Mouse (Mus musculus) cerebellum, postnatal 14 days (tissue): ENCODE measurements around the gene Txlna.

Source experiments
- DNase-seq, 2 experiments: peaks; one replicate each; pipeline ENCODE4 v3.0.0; 2021; ENCODE audit warnings: mixed read lengths in 2 of 2

The Txlna gene

GRCm38 (mm10) chr4:129624281-129625028, 16.4 kb downstream of the Txlna start:
- DNase-seq, result peak; percentile 89 to 90

- peak; percentile 58 to 70 for DNase-seq
Observed at GRCm38 (mm10) chr4:129623681-129624091, 17.2 kb downstream of the Txlna start, which contains the start of gene Ccdc28b. Ccdc28b (minus strand) TSS chr4:129623947.

DNA sequence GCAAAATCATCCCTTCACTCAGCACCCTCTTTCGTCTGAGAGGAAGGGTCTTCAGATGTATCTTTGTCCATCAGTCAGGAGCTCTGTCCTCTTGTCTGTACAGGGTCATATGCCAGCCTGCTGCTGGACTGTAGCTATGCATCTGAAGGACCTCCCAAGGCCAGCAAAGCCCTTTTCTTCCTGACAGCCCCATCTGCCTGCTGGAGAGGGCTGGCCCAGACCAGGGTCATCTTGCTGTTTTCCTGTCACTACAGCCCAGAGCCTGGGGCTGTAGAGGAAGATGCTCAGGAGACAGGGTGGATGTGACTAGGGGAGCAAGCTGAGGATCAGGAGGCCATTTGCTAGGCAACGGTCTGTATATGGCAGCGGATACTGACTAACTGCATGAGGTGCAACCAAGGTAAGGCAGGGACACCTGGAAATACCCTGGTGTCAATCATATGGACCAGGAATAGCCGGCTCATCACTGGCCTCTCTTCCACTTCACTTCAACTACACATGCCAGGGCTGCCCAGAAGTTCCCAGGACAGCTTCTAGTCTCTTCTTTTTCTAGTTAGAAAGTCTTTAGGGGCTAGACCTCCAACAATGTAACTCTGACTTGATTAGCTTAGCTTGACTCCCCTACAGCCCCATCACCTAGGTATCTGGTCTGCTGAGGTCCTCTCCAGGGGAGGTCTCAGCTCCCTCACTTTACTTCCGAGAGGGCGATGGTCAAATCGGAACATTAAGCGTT, 17.9 kb downstream of the Txlna start:
- peak; percentile 50 to 58 for DNase-seq

DNA sequence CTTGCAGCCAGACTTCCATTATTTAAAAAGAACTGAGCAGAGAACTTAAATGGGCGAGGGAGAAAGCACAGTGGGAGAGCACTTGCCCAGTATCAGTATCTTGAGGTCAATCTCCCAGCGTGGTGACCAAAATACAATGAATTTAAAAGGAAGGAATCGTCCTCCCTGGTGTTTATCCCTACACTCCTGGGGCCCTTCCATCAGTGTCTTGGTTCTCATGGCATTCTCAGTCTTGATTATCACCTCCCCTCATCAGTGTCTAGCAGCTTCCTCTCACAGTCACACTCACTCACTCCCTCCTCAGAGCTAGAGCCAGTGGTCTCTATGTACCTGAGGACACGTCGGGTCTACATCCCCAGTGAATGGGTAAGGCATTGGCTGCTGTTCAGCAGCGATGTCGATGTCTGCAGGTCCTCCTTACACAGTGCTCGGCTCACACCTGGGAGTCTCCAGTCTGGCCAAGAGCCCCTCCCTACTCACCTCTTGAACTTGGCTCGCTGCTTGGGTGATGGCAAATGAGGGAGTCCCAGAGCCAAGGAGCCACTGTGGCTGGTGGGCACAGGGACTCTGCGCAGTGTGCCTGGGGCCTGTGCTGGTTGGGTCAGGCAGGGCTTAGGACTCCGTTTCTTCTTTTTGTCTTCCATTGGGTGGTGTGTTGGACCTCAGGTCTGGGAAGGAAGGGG, 18.6 kb downstream of the Txlna start:
- peak in 1 of 2 experiments; percentile 43 for DNase-seq

GRCm38 (mm10) chr4:129621283-129621841, 19.5 kb downstream of the Txlna start:
- peak; percentile 43 to 66 for DNase-seq

DNA sequence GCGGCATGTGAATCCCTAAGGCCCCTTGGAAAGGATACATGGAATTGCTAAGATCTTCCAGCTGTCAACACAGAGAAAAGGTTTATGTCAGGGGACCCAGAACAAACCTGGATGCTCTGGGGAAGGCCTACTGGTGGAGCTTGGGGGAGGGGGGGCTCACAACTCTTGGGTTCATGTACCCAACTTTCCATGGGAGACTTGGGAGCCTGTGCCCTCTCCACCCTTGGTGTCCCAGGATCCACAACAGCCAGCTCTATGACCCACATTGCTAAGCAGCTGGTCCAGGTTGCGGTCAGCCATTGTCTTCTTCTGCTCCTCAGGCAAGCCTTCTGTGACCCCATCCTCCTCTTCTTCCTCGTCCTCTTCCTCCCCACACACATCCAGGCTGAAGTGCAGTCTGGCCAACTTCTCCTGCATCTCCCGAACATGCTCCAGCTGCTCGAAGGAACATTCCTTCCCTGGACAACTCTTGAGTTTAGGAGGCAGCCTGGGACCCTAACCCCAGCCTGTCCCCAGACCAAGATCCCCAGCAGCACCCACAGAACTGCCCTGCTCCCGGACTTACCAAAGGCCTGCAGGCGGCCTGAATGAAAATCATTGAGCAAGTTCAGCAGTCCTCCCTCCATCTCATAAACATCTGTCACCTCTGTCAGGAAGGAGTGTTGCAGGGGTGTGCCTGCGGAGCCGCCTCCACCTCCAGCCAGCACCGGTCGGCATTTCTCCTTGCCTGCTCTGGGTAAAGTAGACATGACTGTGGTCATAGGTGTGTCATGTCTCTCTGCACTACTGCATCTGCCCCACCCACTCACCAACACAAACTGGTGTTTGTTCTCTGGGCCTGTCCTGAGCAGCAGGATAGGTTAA, 20.2 kb downstream of the Txlna start:
- no peak for DNase-seq

DNA sequence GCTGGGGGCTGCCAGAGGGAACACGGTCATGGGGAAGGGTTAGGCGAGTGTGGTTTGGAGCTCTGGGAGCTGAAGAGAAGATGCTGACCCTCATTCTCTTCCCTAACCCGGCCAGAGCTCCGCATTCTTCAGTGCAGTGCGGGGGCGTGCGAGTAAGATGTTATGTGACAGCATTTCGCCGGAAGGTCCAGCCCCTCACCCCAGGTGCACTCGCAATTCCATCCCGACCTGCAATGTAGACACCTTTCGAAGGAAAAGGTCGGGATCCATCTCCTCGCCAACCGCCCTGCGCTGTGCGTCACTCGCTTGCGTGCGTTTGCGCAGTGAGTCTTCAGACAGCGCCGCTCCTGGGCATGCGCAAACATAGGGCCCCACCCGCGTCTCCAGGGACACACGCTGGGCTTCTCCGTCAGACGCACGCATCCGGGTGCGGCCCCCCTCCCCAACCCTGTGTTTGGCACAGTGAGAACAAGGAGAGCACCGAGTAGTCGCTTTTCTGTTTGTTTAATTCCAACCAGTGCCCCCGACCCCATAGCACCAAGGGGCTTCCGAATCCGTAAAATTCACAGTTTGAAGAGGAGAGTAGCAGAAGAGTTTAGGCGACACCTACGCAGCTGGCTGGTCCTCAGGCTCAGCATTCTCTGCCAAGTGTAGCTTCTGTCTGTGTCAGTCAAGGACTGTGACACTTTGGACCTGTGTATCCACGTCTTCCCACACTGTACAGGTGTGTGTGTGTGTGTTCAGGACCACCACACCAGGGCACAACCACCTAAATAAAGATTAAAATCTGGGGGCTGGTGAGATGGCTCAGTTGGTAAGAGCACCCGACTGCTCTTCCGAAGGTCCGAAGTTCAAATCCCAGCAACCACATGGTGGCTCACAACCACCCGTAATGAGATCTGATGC, 21.8 kb downstream of the Txlna start, which contains the start of gene Iqcc:
Iqcc (minus strand) TSS at position 314 of the 906 bp plus-strand sequence.
- DNase-seq, result peak; percentile 97

DNA sequence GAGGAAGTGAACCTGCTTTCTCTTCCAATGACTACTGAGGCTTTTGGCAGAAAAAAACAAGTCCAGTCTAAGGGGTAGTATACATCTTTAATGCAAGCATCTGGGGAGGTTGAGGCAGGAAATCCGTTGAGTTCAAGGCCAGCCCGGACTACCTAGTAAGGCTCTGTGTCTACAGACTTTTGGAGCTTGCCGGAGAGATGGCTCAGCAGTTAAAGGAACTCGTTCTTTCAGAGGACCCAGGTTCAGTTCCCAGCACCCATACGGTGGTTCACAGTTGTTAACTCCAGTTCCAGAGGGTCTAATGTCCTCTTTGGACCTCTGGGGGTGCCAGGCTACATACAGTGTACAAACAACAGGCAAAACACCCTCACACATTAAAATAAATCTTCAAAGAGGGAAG, 22.8 kb downstream of the Txlna start:
- DNase-seq, result no peak

- no peak for DNase-seq
Observed at GRCm38 (mm10) chr4:129617121-129617641, 23.7 kb downstream of the Txlna start.

DNA sequence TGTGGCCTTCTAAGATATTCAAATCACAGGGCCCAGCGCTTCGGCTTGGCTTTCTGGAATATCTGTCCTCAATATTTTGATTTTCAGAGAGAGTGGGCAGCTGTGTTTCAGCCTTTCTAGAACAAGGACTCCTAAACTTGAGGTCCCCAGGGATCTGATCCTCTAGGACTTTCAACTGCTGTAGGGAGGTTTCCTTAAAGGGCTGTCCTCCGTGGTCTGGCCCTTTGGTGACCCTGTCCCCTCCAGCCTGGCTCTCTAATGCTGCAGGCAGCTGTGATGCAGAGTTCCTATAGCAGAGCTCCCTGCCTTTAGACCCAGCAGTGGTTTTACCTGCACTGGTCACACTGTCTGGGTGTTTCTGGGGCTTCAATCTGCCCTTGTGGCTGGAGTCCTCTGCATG, 24.2 kb downstream of the Txlna start:
- DNase-seq, result no peak

GRCm38 (mm10) chr4:129615801-129616290, 25.0 kb downstream of the Txlna start:
- no peak for DNase-seq

DNA sequence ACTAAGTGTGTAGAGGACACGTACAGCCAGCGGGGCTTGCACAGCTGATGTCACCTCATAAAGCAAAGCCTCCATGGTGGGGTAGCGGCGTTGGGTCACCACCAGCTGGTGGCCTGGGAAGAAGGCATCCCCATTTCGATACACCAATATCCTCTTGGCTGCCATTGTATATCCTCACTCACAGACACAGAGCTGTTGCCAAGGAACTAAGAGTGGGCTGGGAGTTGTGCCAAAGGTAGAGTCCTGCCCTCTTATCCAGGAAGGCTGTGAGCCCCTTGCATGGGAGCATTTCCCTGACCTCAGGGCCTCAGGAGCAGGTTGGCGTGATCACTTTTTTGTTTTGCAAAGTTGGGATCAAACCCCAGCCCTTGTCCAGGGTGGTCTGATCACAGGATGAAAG, 26.8 kb downstream of the Txlna start, which contains the start of gene Dcdc2b:
Dcdc2b (minus strand) TSS at position 165 of the 400 bp plus-strand sequence.
- DNase-seq, result peak; percentile 58 to 60

- DNase-seq, result no peak
Observed at GRCm38 (mm10) chr4:129610472-129610871, 30.4 kb downstream of the Txlna start.

DNA sequence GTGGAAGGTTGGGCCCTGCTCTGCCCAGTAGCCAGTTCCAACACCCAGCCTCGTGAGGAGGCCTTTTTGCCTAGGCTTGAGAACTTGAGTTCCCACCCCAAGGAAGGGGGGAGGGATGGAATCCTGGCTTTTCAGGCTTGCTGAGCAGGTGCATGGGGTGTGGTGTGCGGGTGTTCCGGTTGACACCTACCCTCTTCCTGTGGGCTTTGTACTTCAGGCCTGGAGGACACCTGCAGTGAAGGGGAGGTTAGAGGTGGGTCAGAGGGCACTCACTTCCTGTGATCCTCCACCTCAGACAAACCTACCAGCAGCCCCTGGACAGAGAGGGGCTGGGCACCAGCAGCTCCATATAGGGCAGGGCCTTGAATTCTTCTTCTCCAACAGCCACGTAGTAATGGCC, 30.8 kb downstream of the Txlna start:
- no peak for DNase-seq

DNA sequence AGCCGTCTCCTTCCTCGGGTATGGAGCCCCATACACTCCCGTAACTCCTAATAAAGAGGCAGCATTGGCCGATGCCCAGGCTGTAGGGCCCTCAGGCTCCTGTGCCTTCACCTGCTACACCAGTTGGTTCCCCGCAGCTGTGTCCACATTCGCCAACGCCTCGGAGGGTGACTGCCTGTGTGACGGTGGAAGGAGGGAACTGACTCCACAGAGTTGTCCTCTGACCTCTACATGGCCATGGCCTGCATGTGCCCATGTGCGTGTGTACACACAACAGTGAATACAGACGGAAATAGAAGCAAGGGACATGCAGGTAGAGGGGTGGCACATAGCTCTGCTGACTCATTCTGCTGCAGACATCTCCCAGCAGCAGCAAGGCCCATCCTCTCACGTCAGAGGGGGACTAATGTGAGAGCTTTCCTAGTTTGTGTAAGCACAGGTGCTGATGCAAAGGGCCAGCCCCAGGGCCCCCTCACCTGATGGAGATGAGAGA, 31.7 kb downstream of the Txlna start:
- DNase-seq, result peak in 1 of 2 experiments; percentile 44

- DNase-seq, result peak; percentile 90 to 94
Observed at GRCm38 (mm10) chr4:129608426-129609025, 32.3 kb downstream of the Txlna start.

DNA sequence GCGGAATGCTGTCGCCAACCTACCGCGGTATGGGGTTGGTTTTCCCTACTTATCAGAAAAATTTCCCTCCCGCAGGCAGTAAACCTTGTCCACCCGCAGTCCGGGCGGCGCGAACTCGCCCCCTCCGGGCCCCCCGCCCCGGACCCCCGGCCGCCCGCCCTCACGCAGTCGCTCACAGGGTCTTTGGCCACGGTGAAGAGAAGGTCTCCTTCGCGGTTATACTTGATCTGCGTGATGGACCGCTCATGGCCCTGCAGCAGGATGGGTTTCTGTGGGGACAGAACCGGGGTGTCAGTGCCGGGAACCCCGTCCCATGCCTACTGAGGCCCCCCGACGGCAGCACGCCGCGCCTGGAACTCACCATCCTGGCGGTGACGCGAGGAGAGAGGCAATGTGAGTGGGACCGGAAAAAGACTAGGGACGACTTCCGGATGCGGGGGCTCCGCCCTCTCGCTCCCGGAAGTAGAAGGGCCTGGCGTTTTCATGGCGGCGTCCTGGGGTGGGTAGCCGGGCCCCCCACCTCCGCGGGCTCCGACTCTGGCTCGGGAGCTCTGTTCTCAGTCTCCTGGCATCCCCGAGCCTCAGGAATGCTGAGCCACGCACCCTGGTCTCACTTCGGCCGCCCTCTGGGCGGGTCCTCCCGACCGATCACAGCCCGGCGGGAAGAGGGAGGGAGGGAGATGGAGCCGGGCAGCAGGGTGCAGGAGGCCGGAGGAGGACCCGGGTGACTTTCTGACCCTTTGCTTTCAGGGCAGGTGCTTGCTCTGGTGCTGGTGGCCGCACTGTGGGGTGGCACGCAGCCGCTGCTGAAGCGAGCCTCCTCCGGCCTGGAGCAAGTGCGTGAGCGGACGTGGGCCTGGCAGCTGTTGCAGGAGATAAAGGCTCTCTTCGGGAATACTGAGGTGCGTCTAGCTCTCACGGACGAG, 40.4 kb downstream of the Txlna start, which contains the start of the genes Eif3i and Tmem234:
Eif3i (minus strand) TSS at position 416 of the 926 bp plus-strand sequence.
Tmem234 (plus strand) TSS at position 436 of the 926 bp plus-strand sequence.
- peak; percentile 85 to 87 for DNase-seq

DNA sequence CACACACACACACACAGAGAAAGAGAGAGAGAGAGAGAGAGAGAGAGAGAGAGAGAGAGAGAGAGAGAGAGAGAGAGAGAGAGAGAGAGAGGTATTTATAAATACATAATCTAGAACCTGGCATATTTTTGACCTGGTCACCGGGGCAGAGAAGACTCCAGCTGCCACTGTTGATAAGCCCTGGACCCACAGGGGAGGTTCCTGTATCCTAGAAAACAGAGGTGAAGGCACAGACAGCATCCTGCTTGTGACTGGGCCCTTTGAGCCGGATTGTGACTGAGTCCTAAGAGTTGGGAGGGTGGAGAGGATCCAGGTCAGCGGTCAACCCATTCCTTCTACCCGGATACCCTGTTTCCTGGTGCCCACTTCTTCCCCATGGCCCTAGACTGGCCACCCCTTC, 52.0 kb downstream of the Txlna start:
- DNase-seq, result no peak
